Mouse (Mus musculus) gastrocnemius, adult 8-10 months (tissue): Measurements from ENCODE around the gene Set. TPM values are rescaled to one million over a fixed set of nuclear protein-coding genes. Genes with fewer than 3 reads are reported as not detected.
A peak's percentile ranks its signal among the peaks of the same experiment; 100 is the strongest.

ENCODE experiments used
- DNase-seq, 2 experiments: peaks; one replicate each; pipeline ENCODE4 v3.0.0; 2022; ENCODE audit warnings: low spot score in 2 of 2
- total RNA-seq, 4 experiments: library from RNA; stranded (reverse); gene quantifications; 2 replicates each; pipeline ENCODE4 v1.2.4; 2022

Set gene
- total RNA-seq, 4 experiments from 2014 or later, result 106 to 121 (median 118) TPM

GRCm38 (mm10) chr2:30061215-30062166 is 4.3 kb downstream of the Set start:
- DNase-seq, result no peak

- peak; percentile 26 to 32 for DNase-seq
These were observed 5.3 kb downstream of the Set start for GRCm38 (mm10) chr2:30062249-30063093.

- no peak for DNase-seq
These were observed 6.1 kb downstream of the Set start for GRCm38 (mm10) chr2:30063235-30063634.

- no peak for DNase-seq
These were observed 6.6 kb downstream of the Set start for GRCm38 (mm10) chr2:30063791-30064190.

GRCm38 (mm10) chr2:30064298-30064697 is 7.1 kb downstream of the Set start:
- no peak for DNase-seq

- DNase-seq, result peak; percentile 93 to 96
These were observed 9.1 kb downstream of the Set start for GRCm38 (mm10) chr2:30066046-30066901.

GRCm38 (mm10) chr2:30067031-30067888 is 10.1 kb downstream of the Set start:
- DNase-seq, result no peak

- no peak for DNase-seq
These were observed 10.8 kb downstream of the Set start for GRCm38 (mm10) chr2:30067962-30068361.

GRCm38 (mm10) chr2:30072875-30073274 is 15.7 kb downstream of the Set start:
- no peak for DNase-seq

- no peak for DNase-seq
These were observed 16.1 kb downstream of the Set start for GRCm38 (mm10) chr2:30073285-30073684.

- no peak for DNase-seq
These were observed 18.4 kb downstream of the Set start for GRCm38 (mm10) chr2:30075625-30076024.

GRCm38 (mm10) chr2:30076439-30076838 is 19.3 kb downstream of the Set start:
- no peak for DNase-seq

GRCm38 (mm10) chr2:30076959-30077358 is 19.8 kb downstream of the Set start:
- no peak for DNase-seq

- peak; percentile 62 to 66 for DNase-seq
These were observed 20.5 kb downstream of the Set start, which contains the start of gene Pkn3 for GRCm38 (mm10) chr2:30077502-30078348. TSS of gene Pkn3 (plus strand) at chr2:30077684.

GRCm38 (mm10) chr2:30078349-30078712 is 21.2 kb downstream of the Set start:
- DNase-seq, result no peak

- DNase-seq, result no peak
These were observed 21.6 kb downstream of the Set start for GRCm38 (mm10) chr2:30078760-30079159.

- no peak for DNase-seq
These were observed 23.1 kb downstream of the Set start for GRCm38 (mm10) chr2:30080181-30080800.

GRCm38 (mm10) chr2:30084113-30084512 is 26.9 kb downstream of the Set start:
- no peak for DNase-seq

- DNase-seq, result no peak
These were observed 27.5 kb downstream of the Set start for GRCm38 (mm10) chr2:30084632-30085031.
